Mouse (Mus musculus): ENCODE results near the gene Lgals3bp. TPM values are rescaled to one million over a fixed set of nuclear protein-coding genes. Genes with fewer than 3 reads are reported as not detected.
"Not testable (repeated sequence)": the region's sequence is repeated elsewhere in the genome, so short reads cannot be mapped to it uniquely, and the experiment has no call there.

Gene Lgals3bp
- polyA plus RNA-seq, 1 experiment from 2014 or later, result 27.5 TPM

- Histone ChIP-seq H3K9me3 (replicated peaks; ENCODE audit: control insufficient read depth, low read length) (no peaks in the 10 kb centered on the region; the same call in 1 of the 2 replicates), H3K27ac (ENCODE audit: low read length) (no peak overlapping the region), H3K4me3 (ENCODE audit: low read length) (no peak overlapping the region), H3K4me1 (ENCODE audit: control insufficient read depth, insufficient read depth, low read length) (peaks cover 15% of the 10 kb centered on the region), H3K4me2 (ENCODE audit: low read depth, low read length) (no peak overlapping the region), H3K27me3 (ENCODE audit: control insufficient read depth, insufficient read depth, low read length) (no peaks in the 10 kb centered on the region), H3K9ac (ENCODE audit: low read length) (no peak overlapping the region), H3K36me3 (ENCODE audit: control insufficient read depth, insufficient read depth) (0 out of 2 replicates have a peak, but pooled peaks cover 4% of the 10 kb centered on the region)
- 92% methylated on average over 26 of the region's 26 CpGs for WGBS
- no peak for ATAC-seq (replicated peaks; ENCODE audit: extremely low read depth, insufficient read depth, low FRiP score)
Measured at GRCm38 (mm10) chr11:118397806-118398530, 3.9 kb downstream of the Lgals3bp start.

GRCm38 (mm10) chr11:118394538-118394937, 7.4 kb downstream of the Lgals3bp start:
- Histone ChIP-seq H3K27me3 (ENCODE audit: control insufficient read depth, insufficient read depth, low read length) (no peaks in the 10 kb centered on the region), H3K4me1 (ENCODE audit: control insufficient read depth, insufficient read depth, low read length) (peaks cover 1% of the 10 kb centered on the region; the same call in 1 of the 2 replicates), H3K4me2 (ENCODE audit: low read depth, low read length) (no peak overlapping the region), H3K9me3 (replicated peaks; ENCODE audit: control insufficient read depth, low read length) (no peaks in the 10 kb centered on the region; the same call in 1 of the 2 replicates), H3K9ac (ENCODE audit: low read length) (no peak overlapping the region), H3K4me3 (ENCODE audit: low read length) (no peak overlapping the region), H3K36me3 (ENCODE audit: control insufficient read depth, insufficient read depth) (0 out of 2 replicates have a peak, but pooled peaks cover 4% of the 10 kb centered on the region), H3K27ac (ENCODE audit: low read length) (no peak overlapping the region)
- no peak for ATAC-seq (replicated peaks; ENCODE audit: extremely low read depth, insufficient read depth, low FRiP score)
- WGBS, result 67% methylated on average over 6 of the region's 6 CpGs

- H3K9ac ChIP-seq (ENCODE audit: low read length), result no peak overlapping the region
- no peak overlapping the region for H3K4me3 ChIP-seq (ENCODE audit: low read length)
- no peak overlapping the region for H3K27ac ChIP-seq (ENCODE audit: low read length)
- ATAC-seq (replicated peaks; ENCODE audit: extremely low read depth, insufficient read depth, low FRiP score), result no peak
- H3K4me1 ChIP-seq (ENCODE audit: control insufficient read depth, insufficient read depth, low read length), result no peaks in the 10 kb centered on the region
- no peaks in the 10 kb centered on the region for H3K27me3 ChIP-seq (ENCODE audit: control insufficient read depth, insufficient read depth, low read length)
- H3K4me2 ChIP-seq (ENCODE audit: low read depth, low read length), result no peak overlapping the region
- H3K36me3 ChIP-seq (ENCODE audit: control insufficient read depth, insufficient read depth), result 0 out of 2 replicates have a peak, but pooled peaks cover 4% of the 10 kb centered on the region
- whole genome bisulfite sequencing, result 72% methylated on average over 5 of the region's 5 CpGs
- H3K9me3 ChIP-seq (replicated peaks; ENCODE audit: control insufficient read depth, low read length), result no peaks in the 10 kb centered on the region; the same call in 1 of the 2 replicates
Measured at GRCm38 (mm10) chr11:118393991-118394390, 7.9 kb downstream of the Lgals3bp start.

- H3K27me3 ChIP-seq (ENCODE audit: control insufficient read depth, insufficient read depth, low read length); H3K4me3 ChIP-seq (ENCODE audit: low read length); ATAC-seq (replicated peaks; ENCODE audit: extremely low read depth, insufficient read depth, low FRiP score); H3K36me3 ChIP-seq (ENCODE audit: control insufficient read depth, insufficient read depth); H3K4me1 ChIP-seq (ENCODE audit: control insufficient read depth, insufficient read depth, low read length); H3K9me3 ChIP-seq (replicated peaks; ENCODE audit: control insufficient read depth, low read length); H3K4me2 ChIP-seq (ENCODE audit: low read depth, low read length); H3K9ac ChIP-seq (ENCODE audit: low read length); H3K27ac ChIP-seq (ENCODE audit: low read length): not testable (repeated sequence)
- WGBS, result 88% methylated on average over 13 of the region's 13 CpGs
Measured at GRCm38 (mm10) chr11:118387816-118388215, 14.1 kb downstream of the Lgals3bp start.

GRCm38 (mm10) chr11:118379251-118380009, 22.5 kb downstream of the Lgals3bp start:
- H3K27ac ChIP-seq (ENCODE audit: low read length), result no peak overlapping the region
- H3K9me3 ChIP-seq (replicated peaks; ENCODE audit: control insufficient read depth, low read length), result no peaks in the 10 kb centered on the region
- ATAC-seq (replicated peaks; ENCODE audit: extremely low read depth, insufficient read depth, low FRiP score), result peak; percentile 55; the same call in 1 of the 2 replicates
- 35% methylated on average over 11 of the region's 11 CpGs for WGBS
- H3K36me3 ChIP-seq (ENCODE audit: control insufficient read depth, insufficient read depth), result no peaks in the 10 kb centered on the region
- H3K27me3 ChIP-seq (ENCODE audit: control insufficient read depth, insufficient read depth, low read length), result no peaks in the 10 kb centered on the region
- no peak overlapping the region for H3K9ac ChIP-seq (ENCODE audit: low read length)
- peaks cover 4% of the 10 kb centered on the region for H3K4me1 ChIP-seq (ENCODE audit: control insufficient read depth, insufficient read depth, low read length)
- H3K4me3 ChIP-seq (ENCODE audit: low read length), result no peak overlapping the region
- H3K4me2 ChIP-seq (ENCODE audit: low read depth, low read length), result no peak overlapping the region

- H3K9me3 ChIP-seq (replicated peaks; ENCODE audit: control insufficient read depth, low read length), result no peaks in the 10 kb centered on the region
- 80% methylated on average over 6 of the region's 6 CpGs for WGBS
- no peak for ATAC-seq (replicated peaks; ENCODE audit: extremely low read depth, insufficient read depth, low FRiP score)
- no peaks in the 10 kb centered on the region for H3K36me3 ChIP-seq (ENCODE audit: control insufficient read depth, insufficient read depth)
- H3K27ac ChIP-seq (ENCODE audit: low read length), result no peak overlapping the region
- H3K9ac ChIP-seq (ENCODE audit: low read length), result no peak overlapping the region
- H3K4me2 ChIP-seq (ENCODE audit: low read depth, low read length), result no peak overlapping the region
- no peak overlapping the region for H3K4me3 ChIP-seq (ENCODE audit: low read length)
- H3K4me1 ChIP-seq (ENCODE audit: control insufficient read depth, insufficient read depth, low read length), result peaks cover 4% of the 10 kb centered on the region
- no peaks in the 10 kb centered on the region for H3K27me3 ChIP-seq (ENCODE audit: control insufficient read depth, insufficient read depth, low read length)
Measured at GRCm38 (mm10) chr11:118378656-118379055, 23.2 kb downstream of the Lgals3bp start.

GRCm38 (mm10) chr11:118376323-118376722, 25.6 kb downstream of the Lgals3bp start:
- H3K9ac ChIP-seq (ENCODE audit: low read length); H3K4me1 ChIP-seq (ENCODE audit: control insufficient read depth, insufficient read depth, low read length); H3K27ac ChIP-seq (ENCODE audit: low read length); H3K9me3 ChIP-seq (replicated peaks; ENCODE audit: control insufficient read depth, low read length); H3K27me3 ChIP-seq (ENCODE audit: control insufficient read depth, insufficient read depth, low read length); H3K4me3 ChIP-seq (ENCODE audit: low read length); ATAC-seq (replicated peaks; ENCODE audit: extremely low read depth, insufficient read depth, low FRiP score); H3K4me2 ChIP-seq (ENCODE audit: low read depth, low read length); H3K36me3 ChIP-seq (ENCODE audit: control insufficient read depth, insufficient read depth): not testable (repeated sequence)

- H3K4me3 ChIP-seq (ENCODE audit: low read length), result no peak overlapping the region
- 43% methylated on average over 5 of the region's 5 CpGs for WGBS
- peaks cover 4% of the 10 kb centered on the region for H3K4me1 ChIP-seq (ENCODE audit: control insufficient read depth, insufficient read depth, low read length)
- ATAC-seq (replicated peaks; ENCODE audit: extremely low read depth, insufficient read depth, low FRiP score), result no peak
- H3K27ac ChIP-seq (ENCODE audit: low read length), result no peak overlapping the region
- H3K4me2 ChIP-seq (ENCODE audit: low read depth, low read length), result no peak overlapping the region
- H3K9me3 ChIP-seq (replicated peaks; ENCODE audit: control insufficient read depth, low read length), result no peaks in the 10 kb centered on the region
- H3K9ac ChIP-seq (ENCODE audit: low read length), result no peak overlapping the region
- no peaks in the 10 kb centered on the region for H3K36me3 ChIP-seq (ENCODE audit: control insufficient read depth, insufficient read depth)
- no peaks in the 10 kb centered on the region for H3K27me3 ChIP-seq (ENCODE audit: control insufficient read depth, insufficient read depth, low read length)
Measured at GRCm38 (mm10) chr11:118375881-118376280, 26.0 kb downstream of the Lgals3bp start.

- no peak overlapping the region for H3K27ac ChIP-seq (ENCODE audit: low read length)
- 62% methylated on average over 8 of the region's 8 CpGs for WGBS
- peaks cover 4% of the 10 kb centered on the region for H3K4me1 ChIP-seq (ENCODE audit: control insufficient read depth, insufficient read depth, low read length)
- no peak overlapping the region for H3K4me3 ChIP-seq (ENCODE audit: low read length)
- ATAC-seq (replicated peaks; ENCODE audit: extremely low read depth, insufficient read depth, low FRiP score), result no peak
- no peak overlapping the region for H3K9ac ChIP-seq (ENCODE audit: low read length)
- no peaks in the 10 kb centered on the region for H3K36me3 ChIP-seq (ENCODE audit: control insufficient read depth, insufficient read depth)
- H3K9me3 ChIP-seq (replicated peaks; ENCODE audit: control insufficient read depth, low read length), result no peaks in the 10 kb centered on the region
- H3K4me2 ChIP-seq (ENCODE audit: low read depth, low read length), result no peak overlapping the region
- no peaks in the 10 kb centered on the region for H3K27me3 ChIP-seq (ENCODE audit: control insufficient read depth, insufficient read depth, low read length)
Measured at GRCm38 (mm10) chr11:118375461-118375860, 26.4 kb downstream of the Lgals3bp start.

All from heart, embryonic 16.5 days (tissue).